Mouse (Mus musculus) gastrocnemius, adult 18-20 months (tissue): ENCODE data around the gene Hapln4. TPM values are rescaled to one million over a fixed set of nuclear protein-coding genes. Genes with fewer than 3 reads are reported as not detected.
A peak's percentile ranks its signal among the peaks of the same experiment; 100 is the strongest.

Experiments
- DNase-seq: peaks from one replicate; pipeline ENCODE4 v3.0.0; 2021; ENCODE audit warnings: low spot score
- total RNA-seq, 2 experiments: library from RNA; stranded (reverse); gene quantifications; 2 replicates each; pipeline ENCODE4 v1.2.3; 2021

Hapln4 gene
- total RNA-seq, 2 experiments from 2014 or later = not detected

GRCm38 (mm10) chr8:70099276-70099675 lies 16.0 kb downstream of the Hapln4 start:
- DNase-seq = no peak

DNA sequence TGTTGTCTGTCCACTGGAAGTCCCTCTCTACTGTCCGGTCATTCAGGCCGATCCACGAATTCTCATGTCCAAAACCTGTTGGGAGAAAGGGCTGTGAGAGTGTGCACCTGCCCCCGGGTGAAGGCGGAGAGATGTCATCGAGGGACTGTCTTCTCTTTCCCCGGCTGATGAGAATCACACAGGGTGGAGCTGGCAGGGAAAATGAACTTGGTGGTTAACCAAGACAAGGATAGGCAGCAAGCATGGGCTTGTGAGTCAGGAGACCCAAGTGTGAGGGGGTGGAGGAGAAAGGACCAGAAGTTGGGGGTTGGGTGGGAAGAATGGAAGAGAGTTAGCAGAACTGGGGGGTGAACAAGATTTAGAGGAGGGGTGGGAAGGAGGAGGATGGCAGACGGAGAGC lies 17.0 kb downstream of the Hapln4 start:
- no peak for DNase-seq

- DNase-seq = peak; percentile 33
These were observed 21.2 kb downstream of the Hapln4 start for GRCm38 (mm10) chr8:70104506-70104905.

GRCm38 (mm10) chr8:70104922-70105321 lies 21.7 kb downstream of the Hapln4 start:
- no peak for DNase-seq

GRCm38 (mm10) chr8:70110451-70110850 lies 27.2 kb downstream of the Hapln4 start:
- DNase-seq = no peak

DNA sequence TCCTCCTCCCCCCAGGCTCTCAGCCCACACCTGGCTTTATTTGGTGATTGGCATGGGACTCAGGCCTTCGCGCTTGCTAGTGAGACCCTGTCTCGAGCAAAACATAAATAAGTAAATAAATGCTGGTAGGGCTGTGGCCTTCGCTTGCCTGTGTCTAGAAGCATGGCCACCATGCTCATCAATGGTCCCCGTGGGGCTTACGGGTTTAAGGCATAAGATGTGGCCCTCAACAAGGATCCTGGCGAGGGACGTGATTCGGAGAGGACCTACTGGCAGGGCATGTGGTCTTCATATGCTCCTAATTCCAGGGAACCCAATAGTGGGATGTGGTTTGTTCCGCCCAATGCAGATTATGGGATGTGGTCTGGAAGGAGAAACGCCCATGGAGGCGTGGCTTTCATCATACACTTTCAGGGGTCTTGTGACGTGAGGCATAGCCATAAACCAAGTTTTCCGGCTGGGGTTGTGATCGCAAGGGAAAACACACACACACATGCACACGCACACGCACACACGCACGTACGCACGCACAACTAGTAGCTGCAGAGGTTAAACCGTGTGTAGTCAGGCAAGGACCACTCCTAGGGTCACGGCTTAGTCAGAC lies 28.0 kb downstream of the Hapln4 start:
- no peak for DNase-seq

DNA sequence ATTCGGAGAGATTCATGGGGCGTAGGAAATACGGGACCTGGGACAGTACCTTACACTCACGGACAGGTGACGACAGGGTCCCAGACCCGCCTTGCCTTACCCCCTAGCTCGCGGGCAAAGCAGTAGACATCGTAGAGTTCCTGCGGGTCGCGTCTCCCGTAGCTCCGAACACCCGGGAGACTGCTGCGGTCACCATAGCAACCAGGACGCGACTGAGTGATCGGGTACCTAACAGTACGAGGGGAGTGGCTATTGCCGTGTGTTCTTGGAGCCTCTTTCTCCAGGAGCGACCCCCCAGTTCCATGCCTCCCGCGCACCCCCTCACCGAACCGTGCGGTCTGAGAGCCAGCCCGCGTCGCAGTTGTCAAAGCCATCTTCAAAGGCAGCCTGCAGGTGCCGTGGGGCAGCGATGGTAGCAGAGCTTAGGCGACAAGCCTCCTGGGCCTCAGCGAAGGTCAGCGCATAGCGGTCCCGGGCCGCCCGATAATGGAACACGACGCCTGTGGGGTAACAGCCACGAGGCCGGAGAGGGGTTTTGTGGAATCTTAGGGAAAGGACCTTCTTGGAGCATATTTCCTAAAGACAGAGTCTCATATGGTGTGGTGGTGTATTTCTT lies 29.3 kb downstream of the Hapln4 start:
- no peak for DNase-seq

GRCm38 (mm10) chr8:70114488-70114887 lies 31.2 kb downstream of the Hapln4 start:
- DNase-seq = no peak

GRCm38 (mm10) chr8:70114892-70115291 lies 31.6 kb downstream of the Hapln4 start:
- no peak for DNase-seq

GRCm38 (mm10) chr8:70117611-70118010 lies 34.4 kb downstream of the Hapln4 start:
- DNase-seq = no peak

DNA sequence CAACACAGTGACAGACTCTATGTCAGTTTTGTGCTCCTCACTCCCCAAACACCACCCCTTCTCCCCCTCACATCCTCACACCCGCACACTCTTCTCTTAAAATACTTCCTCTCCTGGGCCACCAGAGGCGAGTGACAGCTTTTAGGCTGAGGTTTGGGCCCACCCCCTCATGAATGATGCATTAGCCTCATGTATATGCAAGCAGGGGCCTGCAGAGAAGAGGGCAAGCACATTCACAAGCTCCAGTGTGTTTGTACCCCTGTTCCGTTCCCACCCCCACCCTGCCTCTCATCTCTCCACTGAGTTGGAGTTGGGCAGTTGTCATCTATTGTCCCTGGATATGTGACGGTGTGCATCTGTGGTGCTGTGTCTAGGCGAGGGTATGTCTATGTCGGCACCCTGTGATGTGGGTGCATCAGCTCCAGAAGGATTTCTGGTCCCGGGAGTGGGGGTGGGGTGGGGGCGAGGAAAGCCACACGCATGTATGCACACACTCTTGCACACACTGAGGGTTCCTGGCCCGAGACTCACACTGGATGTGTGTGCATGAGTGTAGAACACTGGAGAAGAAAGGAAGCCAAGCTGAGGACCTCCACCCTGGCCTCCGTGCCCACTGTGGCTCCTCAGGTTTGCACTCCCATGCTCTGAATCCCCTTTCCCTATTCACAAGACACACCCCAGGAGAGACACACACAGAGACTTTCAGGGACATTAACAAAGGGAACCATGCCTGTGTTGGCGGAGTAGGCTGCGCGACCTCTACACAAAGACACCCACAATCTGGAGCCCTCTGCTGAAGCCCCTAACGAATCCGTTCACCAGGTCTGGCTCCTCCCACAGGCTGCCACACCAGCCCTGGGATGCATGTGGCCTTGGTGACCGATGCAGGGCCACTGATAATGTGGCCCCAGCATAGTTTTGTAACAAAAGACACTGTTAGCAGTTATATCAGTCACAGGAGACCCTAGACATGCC lies 35.8 kb downstream of the Hapln4 start:
- no peak for DNase-seq

GRCm38 (mm10) chr8:70120667-70121066 lies 37.4 kb downstream of the Hapln4 start, which contains the start of gene Ncan:
Ncan (minus strand) TSS chr8:70120873.
- no peak for DNase-seq

DNA sequence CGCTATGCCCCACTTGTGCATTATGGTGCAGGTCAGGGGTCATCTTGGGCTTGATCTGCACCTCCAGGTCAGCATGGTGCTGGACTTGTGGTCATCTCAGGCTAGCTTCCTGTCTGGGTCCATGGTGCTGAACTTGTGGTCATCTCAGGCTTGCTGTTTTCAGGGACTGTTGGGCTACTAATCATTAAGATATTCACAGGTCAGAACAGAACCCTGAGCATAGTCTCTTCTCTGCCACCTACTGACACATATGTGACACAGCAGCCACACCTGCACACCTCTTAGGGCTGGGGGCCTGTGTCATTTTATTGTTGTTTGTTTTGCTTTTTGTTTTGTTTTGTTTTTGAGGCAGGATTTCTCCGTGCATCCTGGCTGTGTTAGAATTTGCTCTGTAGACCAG lies 39.6 kb downstream of the Hapln4 start:
- DNase-seq = no peak

DNA sequence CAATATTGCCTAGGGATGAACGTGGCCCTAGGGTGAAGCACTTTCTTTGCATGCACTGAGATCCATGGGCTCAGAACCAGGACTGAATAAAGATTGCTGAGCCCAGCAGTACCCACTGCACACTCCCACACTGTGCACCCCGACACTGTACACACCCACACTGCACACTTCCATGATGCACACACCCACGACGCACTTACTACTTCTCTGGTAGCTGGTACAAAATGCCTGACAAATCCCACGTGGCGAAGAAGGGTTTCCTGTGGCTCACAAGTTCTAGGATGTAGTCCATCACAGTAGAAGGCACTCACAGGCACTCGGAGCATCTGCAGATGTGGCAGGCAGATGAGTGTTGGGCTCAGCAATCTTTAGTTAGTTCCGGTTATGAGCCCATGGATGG lies 41.7 kb downstream of the Hapln4 start:
- DNase-seq = no peak

DNA sequence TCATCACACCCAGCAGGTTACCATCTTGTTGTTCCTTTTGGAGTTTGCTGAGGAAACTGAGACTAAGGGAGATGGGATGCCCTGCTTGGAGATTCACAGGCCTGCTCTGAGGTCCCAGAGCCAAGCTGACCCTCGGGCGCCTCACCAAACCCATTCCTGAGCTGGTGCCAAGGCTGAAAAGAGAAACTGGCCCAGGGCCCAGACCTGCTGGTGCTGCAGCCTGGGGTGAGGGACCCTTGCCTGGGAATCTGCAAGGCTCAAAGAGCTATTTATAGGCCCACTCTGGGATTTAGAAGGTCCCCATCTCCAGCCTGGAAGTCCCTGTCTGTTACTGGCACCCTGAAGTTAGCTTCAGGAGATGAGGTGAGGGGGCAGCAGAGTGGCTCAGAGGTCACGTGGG lies 45.2 kb downstream of the Hapln4 start:
- peak; percentile 74 for DNase-seq

DNA sequence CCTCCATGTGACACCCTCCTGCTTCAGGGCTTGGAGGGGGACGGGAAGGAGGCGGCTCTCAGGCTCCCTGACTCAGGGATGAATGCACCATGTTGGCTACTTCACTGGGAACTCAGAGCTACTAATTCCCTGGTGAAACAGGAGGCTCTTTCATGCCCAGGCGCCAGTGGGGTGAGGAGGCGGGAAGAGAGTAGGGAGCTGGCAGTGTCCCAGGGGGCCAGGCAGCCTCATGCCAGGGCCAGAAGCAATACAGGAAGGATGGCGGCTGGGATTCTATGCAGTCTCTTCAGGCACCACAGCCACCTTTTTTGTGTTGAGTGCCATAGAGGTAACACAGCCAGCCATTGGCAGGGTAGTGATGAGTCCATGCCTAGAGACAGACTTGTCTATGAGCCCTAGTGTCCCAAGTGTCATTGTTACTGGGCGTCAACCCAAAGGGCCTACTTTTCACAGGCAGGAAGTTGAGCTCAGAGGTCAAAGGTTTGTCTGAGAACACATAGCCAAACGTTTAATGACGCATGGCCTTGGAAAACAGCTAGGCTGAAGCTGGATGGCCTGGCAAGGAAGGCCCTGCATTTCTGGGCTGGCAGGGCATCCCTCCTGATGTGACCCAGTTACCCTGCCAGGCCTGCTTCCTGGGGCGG lies 46.2 kb downstream of the Hapln4 start:
- DNase-seq = peak; percentile 26

DNA sequence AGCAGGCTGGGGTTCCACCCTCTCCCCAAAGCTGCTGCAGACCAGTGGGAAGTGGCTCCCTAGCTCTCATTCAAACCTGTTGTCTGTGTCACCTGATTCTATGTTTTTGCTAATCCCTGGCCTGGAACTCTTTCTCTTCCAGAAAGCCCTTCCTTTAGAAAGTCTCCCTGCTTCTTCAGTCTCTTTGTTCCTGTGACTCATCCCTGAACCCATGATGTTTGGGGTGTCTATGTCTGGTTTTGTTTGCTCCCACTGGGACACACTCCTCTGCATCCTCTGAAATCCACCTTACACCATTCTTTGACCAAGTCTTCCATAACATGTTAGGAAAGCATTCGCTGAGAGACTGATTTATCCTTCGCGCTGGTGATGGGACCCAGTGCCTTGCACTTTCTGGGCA lies 46.8 kb downstream of the Hapln4 start:
- no peak for DNase-seq

GRCm38 (mm10) chr8:70131166-70131883 lies 48.1 kb downstream of the Hapln4 start, which contains the start of gene Nr2c2ap:
Nr2c2ap (plus strand) TSS chr8:70131333.
- peak; percentile 80 for DNase-seq

- no peak for DNase-seq
These were observed 50.8 kb downstream of the Hapln4 start for GRCm38 (mm10) chr8:70134086-70134485.

- DNase-seq = no peak
These were observed 51.7 kb downstream of the Hapln4 start for GRCm38 (mm10) chr8:70134931-70135330.

DNA sequence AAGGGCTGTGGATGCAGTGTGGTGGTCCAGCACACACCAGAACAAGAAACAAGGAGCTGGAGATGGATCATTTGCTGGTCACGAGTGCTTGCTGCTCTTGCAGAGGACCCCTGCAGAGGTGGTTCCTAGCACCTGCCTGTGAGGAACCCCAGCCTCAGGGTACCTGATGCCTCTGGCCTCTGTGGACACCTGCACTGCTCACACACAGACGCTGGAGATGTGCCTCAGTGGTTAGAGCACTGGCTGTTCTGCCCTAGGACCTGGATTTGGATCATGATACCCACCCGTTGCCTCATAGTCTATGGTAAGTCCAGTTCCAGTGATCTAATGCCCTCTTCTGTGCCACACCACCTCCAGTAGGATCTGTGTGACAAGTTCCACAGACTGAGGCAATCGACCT lies 53.3 kb downstream of the Hapln4 start:
- no peak for DNase-seq
